Mouse (Mus musculus): ENCODE measurements around the gene Tmem110.

The Tmem110 gene

DNA sequence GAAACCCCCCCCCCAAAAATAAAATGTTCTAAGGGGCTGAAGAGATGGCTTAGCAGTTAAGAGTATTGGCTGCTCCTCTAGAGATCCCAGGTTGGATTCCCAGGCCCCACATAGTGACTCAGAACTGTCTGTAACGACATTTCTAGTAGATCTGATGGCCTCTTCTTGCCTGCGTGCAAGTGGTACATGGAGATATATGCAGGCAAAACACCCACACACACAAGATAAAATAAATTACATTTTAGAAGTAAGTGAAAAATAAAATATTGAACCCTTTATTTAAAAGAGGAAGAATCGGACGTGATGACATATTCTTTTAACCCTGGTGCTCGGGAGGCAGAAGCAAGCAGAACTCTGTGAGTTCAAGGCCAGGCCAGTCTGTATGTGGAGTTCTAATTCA is 77.2 kb downstream of the Tmem110 start:
- in situ Hi-C loops (cut with MboI, MseI): loop anchor here (10.0 kb wide), 1 partner anchor 1072 kb away; no protein-coding TSS in a partner anchor

DNA sequence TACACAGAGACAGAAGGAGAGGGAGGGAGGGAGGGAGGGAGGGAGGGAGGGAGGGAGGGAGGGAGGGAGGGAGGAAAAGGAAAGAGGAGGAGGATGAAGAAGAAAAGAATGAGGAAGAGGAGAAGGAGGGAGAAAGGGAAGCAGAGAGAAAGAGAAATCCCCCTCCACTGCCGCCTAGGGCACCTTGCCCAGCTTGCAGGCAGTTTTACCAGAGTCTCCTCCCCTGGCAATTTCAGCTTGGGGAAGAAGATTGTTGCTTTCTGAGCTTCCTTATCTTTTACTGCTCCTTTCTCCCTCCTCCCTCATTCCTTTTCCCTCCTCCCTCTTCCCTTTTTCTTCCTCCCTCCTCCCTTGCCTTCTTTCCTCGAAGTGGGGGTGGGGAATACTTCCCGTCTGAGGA is 77.6 kb downstream of the Tmem110 start:
- in situ Hi-C loops (cut with MboI, MseI): loop anchor here (10.0 kb wide), 1 partner anchor 1072 kb away; no protein-coding TSS in a partner anchor

DNA sequence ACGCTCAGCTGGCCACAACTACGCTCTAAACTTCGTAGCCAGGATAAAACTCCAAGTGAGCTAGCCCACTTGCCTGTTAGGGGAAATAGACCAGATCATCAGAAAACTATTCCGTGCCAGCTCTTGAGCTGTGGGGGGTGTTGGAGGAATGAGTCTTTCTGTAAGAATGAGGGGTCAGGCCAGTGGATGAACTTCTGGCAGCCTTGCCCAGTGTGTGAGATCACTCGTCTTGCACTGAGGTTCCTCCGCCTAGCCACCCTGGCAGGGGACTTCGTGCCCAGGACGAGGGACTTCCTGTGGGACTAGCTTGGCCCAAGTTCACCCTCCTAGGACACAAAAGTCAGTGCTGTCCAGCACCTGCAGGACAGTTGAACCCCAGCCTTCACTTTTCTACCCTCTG is 78.9 kb downstream of the Tmem110 start:
- in situ Hi-C loops (cut with MboI, MseI): loop anchor here (10.0 kb wide), 1 partner anchor 1070 kb away; no protein-coding TSS in a partner anchor

DNA sequence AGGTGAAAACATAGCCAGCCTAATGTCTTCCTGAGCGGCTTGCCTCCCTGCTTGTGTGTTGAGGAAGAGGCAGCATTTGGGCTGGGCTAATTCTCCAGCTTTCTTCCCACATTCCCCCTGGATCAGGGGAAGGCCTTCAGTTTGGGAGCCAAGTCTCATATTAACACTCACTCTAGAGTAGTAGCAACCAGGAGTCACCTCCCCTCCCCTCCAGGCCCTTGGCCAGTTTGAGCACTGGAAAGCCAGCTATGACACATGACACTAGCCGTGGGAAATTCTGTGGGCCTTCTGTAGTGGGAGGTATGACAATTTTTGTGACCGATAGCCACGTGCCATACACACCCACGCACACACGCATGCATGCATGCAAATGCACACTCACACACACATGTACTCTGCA is 80.6 kb downstream of the Tmem110 start:
- in situ Hi-C loops (cut with MboI, MseI): loop anchor here (10.0 kb wide), 1 partner anchor 1069 kb away; no protein-coding TSS in a partner anchor

GRCm38 (mm10) chr14:30907814-30908265 is 82.5 kb downstream of the Tmem110 start:
- in situ Hi-C loops (cut with MboI, MseI): loop anchor here (10.0 kb wide), 1 partner anchor 1067 kb away; no protein-coding TSS in a partner anchor

GRCm38 (mm10) chr14:30911141-30911540 is 85.8 kb downstream of the Tmem110 start:
- in situ Hi-C loops (cut with MboI, MseI): no loop called here

DNA sequence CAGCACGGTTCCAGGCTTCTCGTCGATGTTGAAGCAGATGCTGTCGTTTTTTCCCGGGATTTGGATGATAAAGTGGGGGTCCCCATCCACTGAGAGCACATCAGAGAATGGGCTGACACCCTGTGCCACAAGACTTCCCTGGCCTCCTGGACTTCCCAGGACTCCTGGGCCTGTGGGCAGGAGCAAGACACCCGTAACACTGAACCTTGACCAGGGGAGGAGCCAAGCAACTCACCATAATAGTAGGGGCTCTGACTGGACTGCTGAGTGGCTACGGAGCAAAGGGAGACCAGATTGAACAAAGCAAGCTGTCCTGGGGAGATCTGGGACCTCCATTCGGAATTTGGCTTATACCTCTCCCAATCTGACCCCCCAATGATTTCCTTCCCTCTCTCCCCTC is 87.3 kb downstream of the Tmem110 start:
- in situ Hi-C loops (cut with MboI, MseI): no loop called here

- in situ Hi-C loops (cut with MboI, MseI): no loop called here
These were observed 88.0 kb downstream of the Tmem110 start for GRCm38 (mm10) chr14:30913404-30913803.

GRCm38 (mm10) chr14:30916516-30916915 is 91.1 kb downstream of the Tmem110 start:
- in situ Hi-C loops (cut with MboI, MseI): loop anchor here (5.0 kb wide), 1 partner anchor 71 kb away; no protein-coding TSS in a partner anchor

GRCm38 (mm10) chr14:30922053-30922670 is 96.8 kb downstream of the Tmem110 start:
- in situ Hi-C loops (cut with MboI, MseI): no loop called here

DNA sequence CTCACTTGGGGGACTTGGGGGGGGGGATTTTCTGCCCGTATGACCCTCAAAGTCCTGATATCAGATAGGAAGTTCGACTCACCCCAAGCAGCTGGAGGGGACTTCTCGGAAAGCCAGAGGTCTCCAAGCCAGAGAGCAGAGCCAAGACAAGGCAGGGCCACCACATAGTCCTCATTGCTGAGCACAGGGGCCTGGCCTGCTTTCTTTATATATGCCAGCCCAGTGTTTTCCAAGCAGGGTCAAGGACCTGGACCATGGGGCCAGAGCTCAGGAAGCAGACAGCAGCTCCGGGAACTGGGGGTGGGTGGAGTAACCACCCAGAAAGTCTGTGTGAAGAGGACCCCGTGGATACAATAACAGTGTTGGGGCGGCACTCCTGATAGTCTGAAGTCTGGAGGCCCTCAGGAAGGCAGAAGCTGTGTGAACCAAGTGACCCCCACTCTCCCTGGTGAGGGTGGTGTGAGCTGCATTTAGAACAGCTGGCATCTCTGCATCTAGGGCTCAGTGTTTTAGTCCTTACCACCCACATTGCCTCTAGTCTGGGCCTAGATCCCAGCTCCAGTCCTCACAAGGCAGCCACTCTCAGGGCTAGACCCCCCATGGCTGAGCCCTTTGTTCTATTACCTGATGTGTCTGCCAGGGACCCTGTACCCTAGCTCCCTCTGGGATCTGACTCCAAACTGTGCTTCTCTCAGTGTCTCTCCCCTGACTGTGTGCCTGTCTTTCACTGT is 98.2 kb downstream of the Tmem110 start, which contains the start of gene Itih3:
TSS of gene Itih3 (minus strand) at position 386 of the 731 bp plus-strand sequence.
- in situ Hi-C loops (cut with MboI, MseI): no loop called here

GRCm38 (mm10) chr14:30925492-30925891 is 100.1 kb downstream of the Tmem110 start:
- in situ Hi-C loops (cut with MboI, MseI): no loop called here

All from regulatory T cell (primary cell).